In the genomic region with DNA sequence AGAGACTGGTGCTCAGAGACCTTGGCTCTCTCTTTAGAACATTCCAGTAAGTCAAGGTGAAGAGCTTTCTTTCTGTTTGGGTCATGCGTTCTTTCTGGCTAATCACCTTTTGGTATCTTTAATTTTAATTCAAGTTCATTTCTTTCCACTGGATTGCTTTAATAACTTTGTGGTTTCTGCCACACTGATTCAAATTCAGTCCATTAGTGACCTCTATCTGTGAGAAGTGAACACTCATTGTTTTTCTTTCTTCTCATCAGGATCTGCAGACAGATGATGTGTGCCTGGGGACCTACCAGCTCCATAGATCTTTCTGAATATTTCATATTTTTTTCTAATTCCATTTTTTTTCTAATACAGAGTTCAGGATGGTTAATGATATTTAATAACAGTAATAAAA, we compare ENCODE assay signal across 8 mouse cellular contexts. TPM values are rescaled to one million over a fixed set of nuclear protein-coding genes. Genes with fewer than 3 reads are reported as not detected.
A peak's percentile ranks its signal among the peaks of the same experiment; 100 is the strongest.
DNase-seq lines count a peak whose midpoint lies in the region; ATAC-seq and TF ChIP-seq lines count a peak whose summit lies in the region.

No protein-coding gene starts in this region.

- H3K4me3 ChIP-seq in heart, embryonic 16.5 days (ENCODE audit: low read length), result peak overlapping the region; percentile 91
- H3K4me3 ChIP-seq in forebrain, embryonic 13.5 days, result peak overlapping the region; percentile 79
- peak overlapping the region; percentile 75 for H3K4me3 ChIP-seq in midbrain, embryonic 12.5 days

- H3K36me3 ChIP-seq in heart, embryonic 16.5 days (ENCODE audit: control insufficient read depth, insufficient read depth), result no peaks in the 10 kb centered on the region
- H3K36me3 ChIP-seq in forebrain, embryonic 13.5 days (ENCODE audit: poor library complexity, severe bottlenecking), result 0 out of 2 replicates have a peak, but pooled peaks cover 2% of the 10 kb centered on the region
- no peaks in the 10 kb centered on the region for H3K36me3 ChIP-seq in midbrain, embryonic 12.5 days

- peaks cover 19% of the 10 kb centered on the region for H3K4me1 ChIP-seq in heart, embryonic 16.5 days (ENCODE audit: control insufficient read depth, insufficient read depth, low read length)
- H3K4me1 ChIP-seq in forebrain, embryonic 13.5 days, result peaks cover 34% of the 10 kb centered on the region
- peaks cover 21% of the 10 kb centered on the region for H3K4me1 ChIP-seq in midbrain, embryonic 12.5 days

- CTCF ChIA-PET in Patski (lab: Charles Lee), result no interaction called here

- ATAC-seq in heart, embryonic 16.5 days (replicated peaks; ENCODE audit: extremely low read depth, insufficient read depth, low FRiP score), result no peak
- no peak for ATAC-seq in Patski
- no peak for ATAC-seq in forebrain, embryonic 13.5 days
- ATAC-seq in midbrain, embryonic 12.5 days (ENCODE audit: low FRiP score, low read depth), result no peak
- ATAC-seq in granulocyte monocyte progenitor cell, adult 5-6 weeks (replicated peaks; ENCODE audit: poor library complexity, severe bottlenecking), result no peak

- no peaks in the 10 kb centered on the region for H3K27me3 ChIP-seq in heart, embryonic 16.5 days (ENCODE audit: control insufficient read depth, insufficient read depth, low read length)
- no peaks in the 10 kb centered on the region for H3K27me3 ChIP-seq in Patski
- H3K27me3 ChIP-seq in forebrain, embryonic 13.5 days, result peaks cover 1% of the 10 kb centered on the region; the same call in 1 of the 2 replicates
- peaks cover 7% of the 10 kb centered on the region for H3K27me3 ChIP-seq in midbrain, embryonic 12.5 days

- H3K4me2 ChIP-seq in heart, embryonic 16.5 days (ENCODE audit: low read depth, low read length), result peak overlapping the region; percentile 87
- peak overlapping the region; percentile 86 for H3K4me2 ChIP-seq in forebrain, embryonic 13.5 days
- H3K4me2 ChIP-seq in midbrain, embryonic 12.5 days (replicated peaks), result peak overlapping the region; percentile 84

- no peak for DNase-seq in heart, adult 9 months (ENCODE audit: low spot score in 2 of 2)
- no peak for DNase-seq in Patski (ENCODE audit: low read depth, low spot score)
- no peak for DNase-seq in thymus, postnatal 10 days (ENCODE audit: low spot score in 2 of 2)
- DNase-seq in testis, postnatal 10 days (ENCODE audit: low spot score), result no peak

- peak overlapping the region; percentile 93; the same call in 1 of the 2 replicates for H3K9ac ChIP-seq in heart, embryonic 16.5 days (ENCODE audit: low read length)
- H3K9ac ChIP-seq in forebrain, embryonic 13.5 days, result 0 out of 2 replicates have a peak overlapping the region, but pooled peaks have one; percentile 87
- 0 out of 2 replicates have a peak overlapping the region, but pooled peaks have one; percentile 11 for H3K9ac ChIP-seq in midbrain, embryonic 12.5 days (replicated peaks)

- WGBS in heart, embryonic 16.5 days, result 40% methylated on average over 1 of the region's 1 CpGs
- 67% methylated on average over 1 of the region's 1 CpGs for WGBS in forebrain, embryonic 13.5 days
- WGBS in midbrain, embryonic 12.5 days, result 63% methylated on average over 1 of the region's 1 CpGs

- no peaks in the 10 kb centered on the region for H3K9me3 ChIP-seq in heart, embryonic 16.5 days (replicated peaks; ENCODE audit: control insufficient read depth, low read length)
- no peaks in the 10 kb centered on the region for H3K9me3 ChIP-seq in forebrain, embryonic 13.5 days (replicated peaks)
- H3K9me3 ChIP-seq in midbrain, embryonic 12.5 days, result no peaks in the 10 kb centered on the region

- peak; percentile 55 for TF ChIP-seq CTCF in Patski (IDR thresholded peaks at IDR 0.05)

- POLR2A ChIA-PET in Patski (lab: Charles Lee), result no interaction called here

- no peak overlapping the region; the same call in 1 of the 2 replicates for H3K27ac ChIP-seq in heart, embryonic 16.5 days (ENCODE audit: low read length)
- H3K27ac ChIP-seq in forebrain, embryonic 13.5 days, result no peak overlapping the region
- H3K27ac ChIP-seq in midbrain, embryonic 12.5 days (replicated peaks), result no peak overlapping the region

- in situ Hi-C loops in Patski (cut with MboI; ENCODE audit: low pct_unique_long_range_greater_than_20kb), result loop anchor here (5.0 kb wide), 1 partner anchor 1511 kb away; no protein-coding TSS in a partner anchor

RNA-seq across cellular contexts. Expression of a gene that starts 6.5 kb away (rescaled TPM):
- 14.4 and 17.8 TPM in 2 replicates for polyA plus RNA-seq in heart, embryonic 16.5 days (2015; fragmentation: Nextera tagmentation; extraction: Ambion mirVana)
- 2.3 TPM for polyA plus RNA-seq in Patski (2021)
- polyA plus RNA-seq in forebrain, embryonic 13.5 days (2015; fragmentation: Nextera tagmentation; extraction: Ambion mirVana), result 23.4 and 25.3 TPM in 2 replicates
- polyA plus RNA-seq in midbrain, embryonic 12.5 days (2016; fragmentation: Nextera tagmentation; extraction: Ambion mirVana), result 28.9 and 31.6 TPM in 2 replicates
- total RNA-seq in granulocyte monocyte progenitor cell, adult 5-6 weeks (2014; fragmentation: Nextera tagmentation), result not detected in 2 replicates
- 0.09 TPM in 1 of 2 replicates, not detected in the other for total RNA-seq in granulocyte monocyte progenitor cell, adult 5-6 weeks (2017)

Comparison
In these comparisons a context has a peak if more than half of its experiments do, and no peak if none do; other contexts are left out.
1. H3K9ac ChIP-seq: peak in every context shown above with its lines; median percentile 93 in heart, embryonic 16.5 days; 87 in forebrain, embryonic 13.5 days; 11 in midbrain, embryonic 12.5 days.